Mouse (Mus musculus): ENCODE data around the gene Rbfox3. TPM values are rescaled to one million over a fixed set of nuclear protein-coding genes. Genes with fewer than 3 reads are reported as not detected.

Gene Rbfox3
- polyA plus RNA-seq, 1 experiment from 2014 or later, result 55.2 TPM

GRCm38 (mm10) chr11:118726430-118726829, 185.0 kb downstream of the Rbfox3 start:
- Histone ChIP-seq H3K4me2 (no peak overlapping the region), H3K27ac (no peak overlapping the region), H3K36me3 (no peaks in the 10 kb centered on the region), H3K4me3 (no peak overlapping the region), H3K9ac (no peak overlapping the region), H3K9me3 (no peaks in the 10 kb centered on the region), H3K4me1 (replicated peaks) (peaks cover 69% of the 10 kb centered on the region), H3K27me3 (no peaks in the 10 kb centered on the region)
- ATAC-seq (ENCODE audit: low FRiP score), result no peak
- WGBS, result 80% methylated on average over 8 of the region's 8 CpGs

- H3K27ac ChIP-seq, result no peak overlapping the region
- no peaks in the 10 kb centered on the region for H3K27me3 ChIP-seq
- H3K4me3 ChIP-seq, result no peak overlapping the region
- peaks cover 60% of the 10 kb centered on the region for H3K4me1 ChIP-seq (replicated peaks)
- WGBS, result 89% methylated on average over 8 of the region's 8 CpGs
- no peak overlapping the region for H3K4me2 ChIP-seq
- no peak overlapping the region for H3K9ac ChIP-seq
- H3K36me3 ChIP-seq, result no peaks in the 10 kb centered on the region
- ATAC-seq (ENCODE audit: low FRiP score), result no peak
- H3K9me3 ChIP-seq, result no peaks in the 10 kb centered on the region
These were observed 187.0 kb downstream of the Rbfox3 start for GRCm38 (mm10) chr11:118724423-118724822.

GRCm38 (mm10) chr11:118723166-118723565, 188.2 kb downstream of the Rbfox3 start:
- Histone ChIP-seq H3K4me2 (no peak overlapping the region), H3K27ac (peak overlapping the region; percentile 77), H3K9me3 (no peaks in the 10 kb centered on the region), H3K27me3 (no peaks in the 10 kb centered on the region), H3K9ac (no peak overlapping the region), H3K4me3 (no peak overlapping the region), H3K36me3 (no peaks in the 10 kb centered on the region), H3K4me1 (replicated peaks) (peaks cover 48% of the 10 kb centered on the region)
- no peak for ATAC-seq (ENCODE audit: low FRiP score)
- WGBS, result 75% methylated on average over 8 of the region's 8 CpGs

- no peak for ATAC-seq (ENCODE audit: low FRiP score)
- Histone ChIP-seq H3K9ac (no peak overlapping the region), H3K9me3 (no peaks in the 10 kb centered on the region), H3K27me3 (no peaks in the 10 kb centered on the region), H3K27ac (peak overlapping the region; percentile 77), H3K36me3 (no peaks in the 10 kb centered on the region), H3K4me2 (no peak overlapping the region), H3K4me3 (no peak overlapping the region), H3K4me1 (replicated peaks) (peaks cover 44% of the 10 kb centered on the region)
- WGBS, result 61% methylated on average over 6 of the region's 6 CpGs
These were observed 189.5 kb downstream of the Rbfox3 start for GRCm38 (mm10) chr11:118721898-118722297.

- ATAC-seq (ENCODE audit: low FRiP score), result 0 out of 2 replicates have a peak, but pooled peaks have one; percentile 34
- H3K9ac ChIP-seq, result 0 out of 2 replicates have a peak overlapping the region, but pooled peaks have one; percentile 19
- no peak overlapping the region for H3K4me3 ChIP-seq
- peak overlapping the region; percentile 84 for H3K27ac ChIP-seq
- H3K36me3 ChIP-seq, result no peaks in the 10 kb centered on the region
- H3K4me1 ChIP-seq (replicated peaks), result peaks cover 79% of the 10 kb centered on the region
- no peaks in the 10 kb centered on the region for H3K27me3 ChIP-seq
- H3K4me2 ChIP-seq, result peak overlapping the region; percentile 3; the same call in 1 of the 2 replicates
- no peaks in the 10 kb centered on the region for H3K9me3 ChIP-seq
- 65% methylated on average over 26 of the region's 26 CpGs for WGBS
These were observed 196.5 kb downstream of the Rbfox3 start for GRCm38 (mm10) chr11:118714601-118715524.

- Histone ChIP-seq H3K9me3 (no peaks in the 10 kb centered on the region), H3K27ac (peak overlapping the region; percentile 48), H3K9ac (no peak overlapping the region), H3K4me2 (no peak overlapping the region), H3K4me3 (no peak overlapping the region), H3K4me1 (replicated peaks) (peaks cover 84% of the 10 kb centered on the region), H3K36me3 (no peaks in the 10 kb centered on the region), H3K27me3 (no peaks in the 10 kb centered on the region)
- WGBS, result 75% methylated on average over 4 of the region's 4 CpGs
- ATAC-seq (ENCODE audit: low FRiP score), result no peak
These were observed 198.6 kb downstream of the Rbfox3 start for GRCm38 (mm10) chr11:118712761-118713160.

GRCm38 (mm10) chr11:118712058-118712457, 199.3 kb downstream of the Rbfox3 start:
- no peaks in the 10 kb centered on the region for H3K9me3 ChIP-seq
- H3K27ac ChIP-seq, result peak overlapping the region; percentile 19
- no peak overlapping the region for H3K9ac ChIP-seq
- 83% methylated on average over 9 of the region's 9 CpGs for WGBS
- H3K4me3 ChIP-seq, result no peak overlapping the region
- ATAC-seq (ENCODE audit: low FRiP score), result no peak
- no peaks in the 10 kb centered on the region for H3K36me3 ChIP-seq
- H3K4me1 ChIP-seq (replicated peaks), result peaks cover 77% of the 10 kb centered on the region
- H3K27me3 ChIP-seq, result no peaks in the 10 kb centered on the region
- H3K4me2 ChIP-seq, result no peak overlapping the region

- Histone ChIP-seq H3K4me2 (no peak overlapping the region), H3K27me3 (no peaks in the 10 kb centered on the region), H3K9ac (no peak overlapping the region), H3K36me3 (no peaks in the 10 kb centered on the region), H3K9me3 (no peaks in the 10 kb centered on the region), H3K4me1 (replicated peaks) (peaks cover 57% of the 10 kb centered on the region), H3K27ac (no peak overlapping the region), H3K4me3 (no peak overlapping the region)
- WGBS, result 77% methylated on average over 5 of the region's 5 CpGs
- ATAC-seq (ENCODE audit: low FRiP score), result no peak
These were observed 201.4 kb downstream of the Rbfox3 start for GRCm38 (mm10) chr11:118710035-118710434.

GRCm38 (mm10) chr11:118696226-118696930, 215.0 kb downstream of the Rbfox3 start:
- no peak overlapping the region for H3K4me2 ChIP-seq
- peaks cover 56% of the 10 kb centered on the region for H3K4me1 ChIP-seq (replicated peaks)
- 60% methylated on average over 16 of the region's 16 CpGs for WGBS
- no peaks in the 10 kb centered on the region for H3K36me3 ChIP-seq
- 0 out of 2 replicates have a peak overlapping the region, but pooled peaks have one; percentile 19 for H3K9ac ChIP-seq
- H3K9me3 ChIP-seq, result no peaks in the 10 kb centered on the region
- no peak for ATAC-seq (ENCODE audit: low FRiP score)
- H3K4me3 ChIP-seq, result no peak overlapping the region
- H3K27me3 ChIP-seq, result no peaks in the 10 kb centered on the region
- no peak overlapping the region for H3K27ac ChIP-seq

- Histone ChIP-seq H3K4me2 (no peak overlapping the region), H3K27ac (no peak overlapping the region; the same call in 1 of the 2 replicates), H3K9ac (no peak overlapping the region), H3K4me1 (replicated peaks) (peaks cover 86% of the 10 kb centered on the region), H3K36me3 (no peaks in the 10 kb centered on the region), H3K27me3 (no peaks in the 10 kb centered on the region), H3K4me3 (no peak overlapping the region), H3K9me3 (no peaks in the 10 kb centered on the region)
- no peak for ATAC-seq (ENCODE audit: low FRiP score)
- WGBS, result 88% methylated on average over 7 of the region's 7 CpGs
These were observed 218.1 kb downstream of the Rbfox3 start for GRCm38 (mm10) chr11:118693276-118693675.

- H3K27me3 ChIP-seq, result no peaks in the 10 kb centered on the region
These were observed 221.1 kb downstream of the Rbfox3 start for GRCm38 (mm10) chr11:118690262-118690661.

GRCm38 (mm10) chr11:118685397-118685796, 226.0 kb downstream of the Rbfox3 start:
- Histone ChIP-seq H3K4me1 (replicated peaks) (peaks cover 74% of the 10 kb centered on the region), H3K4me3 (no peak overlapping the region), H3K27me3 (no peaks in the 10 kb centered on the region), H3K4me2 (0 out of 2 replicates have a peak overlapping the region, but pooled peaks have one; percentile 13), H3K9me3 (no peaks in the 10 kb centered on the region), H3K27ac (peak overlapping the region; percentile 83), H3K9ac (peak overlapping the region; percentile 46; the same call in 1 of the 2 replicates), H3K36me3 (no peaks in the 10 kb centered on the region)
- WGBS, result 6% methylated on average over 16 of the region's 16 CpGs
- 0 out of 2 replicates have a peak, but pooled peaks have one; percentile 49 for ATAC-seq (ENCODE audit: low FRiP score)

More at GRCm38 (mm10) chr11:118690262-118690661, 221.1 kb downstream of the Rbfox3 start:
- WGBS, result 87% methylated on average over 8 of the region's 8 CpGs
- Histone ChIP-seq H3K9ac (no peak overlapping the region), H3K36me3 (no peaks in the 10 kb centered on the region), H3K27ac (no peak overlapping the region), H3K4me3 (no peak overlapping the region), H3K4me2 (no peak overlapping the region), H3K4me1 (replicated peaks) (peaks cover 81% of the 10 kb centered on the region), H3K9me3 (no peaks in the 10 kb centered on the region)
- ATAC-seq (ENCODE audit: low FRiP score), result no peak
